Mouse (Mus musculus) G1E (cell line): ENCODE data around the gene Txnrd1. TPM values are rescaled to one million over a fixed set of nuclear protein-coding genes. Genes with fewer than 3 reads are reported as not detected.

Experiments
- ATAC-seq: 2 replicates; pipeline ENCODE4 v1.8.0; 2016; ENCODE audit warnings: mild to moderate bottlenecking; ENCODE audit not compliant: insufficient number of reproducible peaks, poor library complexity, low FRiP score, severe bottlenecking; ENCODE audit errors: extremely low read depth
- DNase-seq: peaks from one replicate; pipeline ENCODE4 v3.0.0; 2012; ENCODE audit warnings: low spot score
- H3K27me3 ChIP-seq: 2 replicates; pipeline ENCODE4 v1.6.1; 2012; ENCODE audit warnings: mild to moderate bottlenecking, low read length, inconsistent platforms; ENCODE audit not compliant: insufficient read depth
- H3K36me3 ChIP-seq: replicated peaks from 2 replicates; pipeline ENCODE3; 2012; ENCODE audit warnings: mild to moderate bottlenecking, inconsistent platforms
- H3K4me1 ChIP-seq: 2 replicates; pipeline ENCODE4 v1.6.1; 2012; ENCODE audit warnings: low read depth, low read length, inconsistent platforms, mixed read lengths; ENCODE audit not compliant: insufficient read depth
- H3K4me3 ChIP-seq: 2 replicates; pipeline ENCODE4 v1.5.1; 2012; ENCODE audit warnings: low read depth, mild to moderate bottlenecking, inconsistent platforms, low read length, moderate library complexity, mixed read lengths
- H3K9me3 ChIP-seq: replicated peaks from 2 replicates; pipeline ENCODE4 v1.6.1; 2012; ENCODE audit warnings: inconsistent platforms
- CTCF ChIP-seq: IDR thresholded peaks from 2 replicates; pipeline ENCODE4 v1.5.1; 2012; ENCODE audit warnings: low read depth, low read length, inconsistent platforms, mixed read lengths
- GATA1 ChIP-seq: IDR thresholded peaks from 2 replicates; pipeline ENCODE4 v1.6.1; 2012; ENCODE audit warnings: borderline replicate concordance, low read length, inconsistent platforms, mixed read lengths
- GATA2 ChIP-seq: IDR thresholded peaks from 2 replicates; pipeline ENCODE4 v1.6.1; 2012; ENCODE audit warnings: low read depth, low read length, inconsistent platforms, borderline replicate concordance
- POLR2AphosphoS5 ChIP-seq: IDR thresholded peaks from 2 replicates; pipeline ENCODE4 v1.6.1; 2012; ENCODE audit warnings: low read depth, low read length, inconsistent platforms; ENCODE audit not compliant: insufficient replicate concordance
- TAL1 ChIP-seq: conservative IDR thresholded peaks from 2 replicates; pipeline ENCODE4 v1.6.1; 2012; ENCODE audit warnings: low read depth, low read length, inconsistent platforms, mixed read lengths
- polyA plus RNA-seq: library from polyadenylated mRNA; stranded (reverse); fragments of >175 nt; gene quantifications from 2 replicates; pipeline ENCODE4 v1.2.3, GENCODE M21; 2012
- total RNA-seq, 2 experiments: library from RNA; stranded (forward) in 1 of 2; stranded (reverse) in 1 of 2; fragments of 200-1000 nt in 1 of 2; fragments of >200 nt in 1 of 2; fragmentation: Nextera tagmentation in 1 of 2; gene quantifications; 2 replicates each; pipeline ENCODE4 v1.2.3; 2014 to 2017

The Txnrd1 gene
- total and polyA plus RNA-seq, 3 experiments, result 73.1 to 88.7 (median 83.9) TPM

DNA sequence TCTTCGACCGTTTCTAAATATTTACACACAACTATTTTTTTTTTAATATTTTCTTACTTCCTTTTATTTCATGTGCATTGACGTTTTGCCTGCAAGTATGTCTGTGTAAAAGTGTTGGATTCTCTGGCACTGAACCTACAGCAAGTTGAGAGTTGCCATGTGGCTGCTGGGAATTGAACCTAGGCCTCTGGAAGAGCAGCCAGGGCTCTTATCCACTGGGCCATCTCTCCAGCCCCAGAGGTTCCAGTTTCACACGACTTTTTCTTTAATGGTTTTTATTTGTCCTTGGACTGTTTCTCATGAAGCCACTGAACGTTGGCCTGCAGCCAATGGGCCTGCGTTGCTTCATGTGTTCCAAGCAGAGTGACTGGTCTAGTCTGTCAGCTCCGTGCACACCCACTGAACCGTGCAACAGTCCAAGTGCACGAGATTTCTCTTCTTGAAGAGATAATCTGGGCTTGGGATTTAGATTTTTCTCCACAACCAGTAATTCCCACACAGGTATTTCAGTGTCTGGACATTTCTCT, 55.8 kb downstream of the Txnrd1 start:
- ATAC-seq, result no peak
- DNase-seq, result no peak
- peaks cover 92% of the 10 kb centered on the region for H3K36me3 ChIP-seq

DNA sequence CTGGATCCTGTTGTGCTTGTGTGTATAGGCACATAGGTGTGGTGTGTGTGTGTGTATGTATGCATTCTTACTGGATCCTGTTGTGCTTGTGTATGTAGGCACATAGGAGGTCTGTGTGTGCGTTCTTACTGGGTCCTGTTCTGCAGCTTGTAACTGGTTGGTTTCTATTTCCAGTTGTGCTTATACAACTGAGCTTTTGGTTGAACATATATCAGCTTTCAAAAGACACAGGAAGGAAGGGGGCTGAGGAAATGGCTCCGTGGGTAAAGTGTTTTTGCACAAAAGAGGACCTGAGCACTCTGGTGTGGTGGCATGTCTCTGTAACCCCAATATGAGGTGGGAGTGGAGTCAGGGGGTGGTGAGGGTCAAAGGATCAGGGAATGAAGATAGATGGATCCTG, 57.2 kb downstream of the Txnrd1 start:
- no peak overlapping the region for H3K4me3 ChIP-seq
- TF ChIP-seq TAL1, result no peak
- TF ChIP-seq CTCF, result no peak
- H3K36me3 ChIP-seq, result peaks cover 92% of the 10 kb centered on the region
- DNase-seq, result no peak
- H3K27me3 ChIP-seq, result no peaks in the 10 kb centered on the region
- no peaks in the 10 kb centered on the region for H3K9me3 ChIP-seq
- H3K4me1 ChIP-seq, result peaks cover 53% of the 10 kb centered on the region
- no peak for ATAC-seq

More for the DNA sequence above, 55.8 kb downstream of the Txnrd1 start:
- Histone ChIP-seq H3K27me3 (no peaks in the 10 kb centered on the region), H3K4me3 (no peak overlapping the region), H3K9me3 (no peaks in the 10 kb centered on the region), H3K4me1 (peaks cover 50% of the 10 kb centered on the region)
- TF ChIP-seq CTCF (no peak), TAL1 (no peak), GATA1 (no peak), GATA2 (no peak), POLR2AphosphoS5 (no peak)

DNA sequence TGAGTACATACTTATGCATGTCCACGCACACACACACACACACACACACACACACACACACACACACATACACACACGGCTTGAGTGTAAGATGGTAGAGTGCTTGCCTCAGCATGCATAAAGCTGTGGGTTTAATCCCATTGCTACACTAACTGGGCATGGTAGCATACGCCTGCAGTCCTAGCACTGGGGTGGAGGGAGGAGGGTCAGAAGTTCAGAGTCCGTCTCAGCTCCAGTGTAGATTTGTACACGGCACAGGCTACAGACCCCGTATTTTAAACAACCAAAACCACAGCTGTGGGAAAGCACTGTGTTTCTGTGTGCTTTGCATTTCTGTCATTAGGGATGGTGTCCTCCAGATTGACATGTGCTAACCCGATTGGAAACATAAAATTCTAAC, 57.7 kb downstream of the Txnrd1 start:
- H3K4me3 ChIP-seq, result no peak overlapping the region
- H3K9me3 ChIP-seq, result no peaks in the 10 kb centered on the region
- TF ChIP-seq GATA1 (no peak), POLR2AphosphoS5 (no peak), CTCF (no peak), GATA2 (no peak), TAL1 (no peak)
- DNase-seq, result no peak
- H3K36me3 ChIP-seq, result peaks cover 92% of the 10 kb centered on the region
- ATAC-seq, result no peak
- H3K4me1 ChIP-seq, result peaks cover 53% of the 10 kb centered on the region
- no peaks in the 10 kb centered on the region for H3K27me3 ChIP-seq

DNA sequence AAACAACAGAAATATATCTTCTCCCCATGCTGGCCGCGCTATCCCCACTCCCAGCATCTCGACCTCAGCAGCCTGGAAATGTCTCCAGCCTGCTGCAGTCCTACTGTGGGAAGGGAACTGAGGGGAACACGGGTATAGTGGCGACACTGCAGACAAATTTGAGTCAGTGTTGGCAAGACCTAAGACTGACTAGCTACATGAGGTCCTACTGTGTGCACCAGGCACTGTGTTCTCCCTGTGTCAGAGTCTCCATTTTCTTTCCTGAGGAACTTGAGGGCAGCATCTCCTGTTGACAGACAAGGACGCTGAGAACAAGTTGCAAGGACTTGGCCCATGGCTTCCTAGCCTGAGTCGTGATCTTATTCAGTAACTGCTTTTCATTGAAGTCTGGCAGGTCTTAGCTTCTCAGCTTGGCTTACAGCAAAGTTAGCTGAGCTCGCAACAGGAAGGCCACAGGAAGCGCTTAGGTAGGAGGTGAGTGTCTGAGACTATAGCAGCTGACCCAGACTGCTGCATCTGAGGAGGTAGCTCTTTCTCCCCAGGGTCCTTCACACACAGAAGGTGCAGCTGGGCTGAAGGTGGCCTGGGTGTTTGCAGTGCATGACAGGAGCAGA, 58.8 kb downstream of the Txnrd1 start:
- no peak overlapping the region for H3K4me3 ChIP-seq
- no peak for DNase-seq
- peaks cover 47% of the 10 kb centered on the region for H3K4me1 ChIP-seq
- H3K36me3 ChIP-seq, result peaks cover 92% of the 10 kb centered on the region
- TF ChIP-seq GATA2, result no peak
- no peak for TF ChIP-seq TAL1
- no peak for TF ChIP-seq POLR2AphosphoS5
- no peak for TF ChIP-seq GATA1
- TF ChIP-seq CTCF, result no peak
- no peaks in the 10 kb centered on the region for H3K9me3 ChIP-seq
- H3K27me3 ChIP-seq, result no peaks in the 10 kb centered on the region
- ATAC-seq, result no peak

DNA sequence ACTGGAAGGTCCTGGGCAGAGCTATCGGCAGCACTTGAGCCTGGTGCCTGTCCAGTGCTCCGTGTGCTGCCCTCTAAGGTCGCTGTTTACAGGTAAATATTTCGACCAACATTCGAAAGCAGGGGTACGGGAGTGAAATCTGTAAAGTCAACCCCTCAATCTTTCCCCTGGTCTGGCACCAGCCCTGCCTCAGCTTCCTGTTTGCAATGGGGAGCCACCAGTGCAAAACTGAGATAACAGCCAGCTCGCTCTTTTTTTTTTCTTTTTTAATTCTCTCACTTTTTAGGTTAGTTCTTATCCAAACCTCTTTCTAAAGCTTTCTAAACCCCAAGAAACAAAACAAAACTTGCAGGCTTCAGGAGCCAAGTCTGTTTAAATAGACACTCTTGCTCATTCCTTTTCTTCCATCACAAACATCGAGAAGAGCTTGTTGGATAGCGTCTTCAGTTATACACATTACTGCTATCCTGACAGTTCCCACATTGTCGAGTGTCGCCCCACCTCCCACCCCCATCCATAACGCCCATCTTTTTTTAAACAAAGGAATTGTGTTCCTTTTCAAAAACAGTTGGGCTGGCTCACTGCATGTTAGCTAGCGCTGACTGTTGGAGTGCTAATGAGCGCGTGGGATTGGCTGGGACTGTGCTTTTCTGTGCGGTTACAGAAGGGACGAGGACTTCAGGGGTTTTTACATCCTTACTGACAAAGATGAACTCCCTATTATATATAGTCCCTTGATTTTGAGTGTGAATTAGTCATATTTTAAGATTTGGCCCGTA, 60.3 kb downstream of the Txnrd1 start:
- H3K9me3 ChIP-seq, result no peaks in the 10 kb centered on the region
- H3K4me1 ChIP-seq, result peaks cover 40% of the 10 kb centered on the region
- peak; percentile 41 for DNase-seq
- peak; percentile 72 for ATAC-seq
- TF ChIP-seq CTCF, result no peak
- TF ChIP-seq GATA2, result no peak
- no peak for TF ChIP-seq POLR2AphosphoS5
- no peak for TF ChIP-seq GATA1
- no peak; the same call in 1 of the 2 replicates for TF ChIP-seq TAL1
- no peak overlapping the region; the same call in 1 of the 2 replicates for H3K4me3 ChIP-seq
- no peaks in the 10 kb centered on the region for H3K27me3 ChIP-seq
- H3K36me3 ChIP-seq, result peaks cover 95% of the 10 kb centered on the region

DNA sequence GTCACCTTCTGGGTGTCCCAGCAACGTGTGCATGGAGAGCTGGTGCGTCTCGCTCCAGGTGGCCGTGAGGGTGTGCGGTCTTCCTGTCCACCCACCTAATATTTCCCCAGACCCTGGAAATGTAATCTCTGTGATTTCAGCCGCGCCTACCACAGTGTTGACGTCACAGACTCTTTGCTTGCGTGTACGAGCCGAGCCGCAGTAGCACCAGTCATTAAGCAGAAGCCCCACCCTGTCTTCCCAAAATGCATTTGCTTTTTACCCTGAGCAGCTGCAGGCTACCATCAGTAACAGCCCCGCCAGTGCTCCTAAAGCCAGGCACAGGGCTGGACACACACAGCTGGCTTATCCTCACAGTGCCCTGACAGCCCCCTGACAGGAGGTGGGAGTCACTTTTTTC, 64.2 kb downstream of the Txnrd1 start:
- DNase-seq (no peak), ATAC-seq (no peak)
- Histone ChIP-seq H3K9me3 (no peaks in the 10 kb centered on the region), H3K36me3 (peaks cover 63% of the 10 kb centered on the region), H3K4me3 (no peak overlapping the region), H3K4me1 (peaks cover 39% of the 10 kb centered on the region), H3K27me3 (peaks cover 4% of the 10 kb centered on the region; the same call in 1 of the 2 replicates)
- TF ChIP-seq TAL1, result no peak
- TF ChIP-seq POLR2AphosphoS5, result no peak
